ENCODE assay signal across 12 mouse cellular contexts in the genomic region with DNA sequence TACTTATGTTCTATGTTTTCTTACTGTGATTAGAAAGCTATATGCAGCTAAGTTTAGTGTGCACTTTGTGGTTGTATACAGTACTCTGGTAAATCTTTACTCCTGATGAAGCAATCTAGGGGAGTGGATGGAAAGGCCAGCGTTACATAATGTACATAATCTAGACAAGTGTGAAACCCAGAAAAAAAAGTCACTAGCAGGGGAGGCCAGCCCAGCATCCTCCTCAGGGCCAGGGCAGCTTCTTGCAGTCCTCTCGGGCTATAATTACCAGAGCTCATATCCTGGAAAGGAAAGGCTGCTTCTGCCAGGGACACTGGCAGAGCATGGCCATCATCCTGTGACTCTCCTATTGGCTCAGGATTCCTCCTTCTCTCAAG. TPM values are rescaled to one million over a fixed set of nuclear protein-coding genes. Genes with fewer than 3 reads are reported as not detected.
DNase-seq lines count a peak whose midpoint lies in the region; ATAC-seq and TF ChIP-seq lines count a peak whose summit lies in the region.
"Had no signal": no experiment of that assay in that cellular context is flagged by ENCODE, and none has a peak within 500 bp of the region (broad histone marks: within the 10 kb centered on the region; RNA-seq: fewer than 3 reads in every experiment).

No protein-coding gene starts in this region.

- DNase-seq in heart, adult 11 months, result peak; percentile 89
- no peak for DNase-seq in heart, adult 9 months (ENCODE audit: low spot score in 2 of 2)
- no peak for DNase-seq in kidney, postnatal 14 days
- DNase-seq in liver, postnatal 0 days, result no peak
- DNase-seq in thymus, postnatal 36 days, result no peak
- DNase-seq in embryo, embryonic 10.5 days (ENCODE audit: low spot score), result no peak
- DNase-seq: adrenal gland, adult 2 months; cerebellum, adult 11 months had no signal

- H3K27ac ChIP-seq in kidney, embryonic 16.5 days (ENCODE audit: low read length), result peak overlapping the region; percentile 81
- H3K27ac ChIP-seq in liver, postnatal 0 days (ENCODE audit: low read depth), result peak overlapping the region; percentile 77
- H3K27ac ChIP-seq: forebrain, embryonic 13.5 days had no signal

- H3K9me3 ChIP-seq in kidney, embryonic 16.5 days (ENCODE audit: low read length), result no peaks in the 10 kb centered on the region
- H3K9me3 ChIP-seq in liver, postnatal 0 days (ENCODE audit: low read length), result 0 out of 2 replicates have a peak, but pooled peaks cover 2% of the 10 kb centered on the region
- H3K9me3 ChIP-seq: forebrain, embryonic 13.5 days had no signal

- no peak overlapping the region; the same call in 1 of the 2 replicates for H3K4me2 ChIP-seq in kidney, embryonic 16.5 days (replicated peaks; ENCODE audit: low read depth, low read length)
- peak overlapping the region; percentile 6; the same call in 1 of the 2 replicates for H3K4me2 ChIP-seq in liver, postnatal 0 days (ENCODE audit: low read depth, low read length)
- H3K4me2 ChIP-seq: forebrain, embryonic 13.5 days had no signal

- H3K9ac ChIP-seq in kidney, embryonic 16.5 days (replicated peaks; ENCODE audit: low read length), result 0 out of 2 replicates have a peak overlapping the region, but pooled peaks have one; percentile 30
- H3K9ac ChIP-seq in liver, postnatal 0 days (replicated peaks), result no peak overlapping the region
- H3K9ac ChIP-seq: forebrain, embryonic 13.5 days had no signal

- peaks cover 29% of the 10 kb centered on the region for H3K36me3 ChIP-seq in kidney, embryonic 16.5 days (ENCODE audit: insufficient read depth, low read length)
- peaks cover 56% of the 10 kb centered on the region for H3K36me3 ChIP-seq in liver, postnatal 0 days (replicated peaks; ENCODE audit: insufficient read depth, low read length)

- peak; percentile 23; the same call in 1 of the 2 replicates for ATAC-seq in kidney, embryonic 16.5 days (ENCODE audit: low FRiP score, low TSS enrichment)
- ATAC-seq in granulocyte monocyte progenitor cell, adult 5-6 weeks (replicated peaks; ENCODE audit: poor library complexity, severe bottlenecking), result peak; percentile 53
- peak; percentile 63 for ATAC-seq in liver, postnatal 0 days
- ATAC-seq: forebrain, embryonic 13.5 days; hindbrain, embryonic 16.5 days had no signal

- no peak overlapping the region for H3K4me3 ChIP-seq in kidney, embryonic 16.5 days (ENCODE audit: low read length)
- no peak overlapping the region for H3K4me3 ChIP-seq in liver, postnatal 0 days (ENCODE audit: low read depth, low read length)
- H3K4me3 ChIP-seq: forebrain, embryonic 13.5 days had no signal

- H3K27me3 ChIP-seq in kidney, embryonic 16.5 days (ENCODE audit: insufficient read depth, low read length), result no peaks in the 10 kb centered on the region
- H3K27me3 ChIP-seq in liver, postnatal 0 days (ENCODE audit: insufficient read depth, low read length), result no peaks in the 10 kb centered on the region
- H3K27me3 ChIP-seq: forebrain, embryonic 13.5 days had no signal

- no peak for TF ChIP-seq CTCF in liver, postnatal 0 days (IDR thresholded peaks at IDR 0.05; ENCODE audit: low read depth)

- no peak for TF ChIP-seq EP300 in liver, postnatal 0 days (IDR thresholded peaks at IDR 0.05; ENCODE audit: low read depth)

- 58% methylated on average over 2 of the region's 2 CpGs for WGBS in kidney, embryonic 16.5 days
- WGBS in liver, postnatal 0 days (ENCODE audit: insufficient replicate concordance), result 30% methylated on average over 2 of the region's 2 CpGs

- H3K4me1 ChIP-seq in kidney, embryonic 16.5 days (ENCODE audit: insufficient read depth, low read length), result peaks cover 3% of the 10 kb centered on the region; the same call in 1 of the 2 replicates
- H3K4me1 ChIP-seq in liver, postnatal 0 days (ENCODE audit: insufficient read depth), result peaks cover 17% of the 10 kb centered on the region
- H3K4me1 ChIP-seq: forebrain, embryonic 13.5 days had no signal

RNA-seq across cellular contexts. Expression of a gene that starts 12.0 kb away (rescaled TPM):
- 26.2 and 29.2 TPM in 2 replicates for polyA plus RNA-seq in kidney, embryonic 16.5 days (2015; fragmentation: Nextera tagmentation; extraction: Ambion mirVana)
- total RNA-seq in granulocyte monocyte progenitor cell, adult 5-6 weeks (2014; fragmentation: Nextera tagmentation), result 31.5 and 36.8 TPM in 2 replicates
- 47.4 and 54.9 TPM in 2 replicates for total RNA-seq in granulocyte monocyte progenitor cell, adult 5-6 weeks (2017)
- 11.7 and 13.3 TPM in 2 replicates for polyA plus RNA-seq in liver, postnatal 0 days (2015; fragmentation: Nextera tagmentation; extraction: Ambion mirVana)

RNA-seq across cellular contexts. Expression of a gene that starts 12.2 kb away (rescaled TPM):
- polyA plus RNA-seq in kidney, embryonic 16.5 days (2015; fragmentation: Nextera tagmentation; extraction: Ambion mirVana), result 60.3 and 61.2 TPM in 2 replicates
- 22.5 and 24.8 TPM in 2 replicates for total RNA-seq in granulocyte monocyte progenitor cell, adult 5-6 weeks (2014; fragmentation: Nextera tagmentation)
- 19.8 and 23.7 TPM in 2 replicates for total RNA-seq in granulocyte monocyte progenitor cell, adult 5-6 weeks (2017)
- 50.9 and 54.3 TPM in 2 replicates for polyA plus RNA-seq in liver, postnatal 0 days (2015; fragmentation: Nextera tagmentation; extraction: Ambion mirVana)
